Mouse (Mus musculus) heart, adult 2 months (tissue): ENCODE results near the gene Zfp385a.

Experiments
- CTCF ChIP-seq: fragments of 200-600 bp; IDR thresholded peaks from 2 replicates; pipeline ENCODE4 v1.8.1; 2022; ENCODE audit warnings: antibody characterized with exemption, mild to moderate bottlenecking, moderate library complexity
- EP300 ChIP-seq: fragments of 200-500 bp; IDR thresholded peaks from 2 replicates; pipeline ENCODE4 v1.6.1; 2011; ENCODE audit warnings: low read depth, low read length, control low read depth; ENCODE audit not compliant: insufficient read depth
- POLR2A ChIP-seq: fragments of 200-500 bp; IDR thresholded peaks from 2 replicates; pipeline ENCODE4 v1.6.1; 2011; ENCODE audit warnings: mild to moderate bottlenecking, low read depth, low read length, control low read depth; ENCODE audit not compliant: insufficient read depth

DNA sequence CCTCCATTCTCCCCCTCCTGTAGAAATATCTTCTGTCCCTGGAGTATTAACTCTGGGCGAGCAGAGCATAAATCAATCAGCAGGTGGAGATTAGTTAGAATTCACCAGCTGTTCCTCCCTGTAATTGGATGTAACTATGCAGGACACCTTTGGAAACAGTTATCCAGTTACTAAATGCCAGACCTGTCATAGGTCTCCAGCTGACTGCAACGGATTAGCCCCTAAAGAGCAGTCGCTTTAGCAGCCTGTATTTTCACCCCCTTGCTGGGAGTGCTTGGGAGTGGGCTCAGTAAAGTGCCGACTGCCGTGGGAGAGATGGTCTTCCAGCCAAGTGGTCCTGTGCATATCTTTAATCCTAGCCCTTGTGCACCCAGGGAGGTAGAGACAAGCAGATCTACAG is 50.3 kb downstream of the Zfp385a start:
- no peak for TF ChIP-seq CTCF
- TF ChIP-seq POLR2A: no peak
- no peak for TF ChIP-seq EP300
